Mouse (Mus musculus) MEL (cell line): ENCODE results near the gene Gm10842. TPM values are rescaled to one million over a fixed set of nuclear protein-coding genes. Genes with fewer than 3 reads are reported as not detected.

Experiments
- DNase-seq: peaks from one replicate; pipeline ENCODE4 v3.0.0; 2011; ENCODE audit warnings: low read depth, low spot score
- H3K27ac ChIP-seq: 2 replicates; pipeline ENCODE4 v1.5.1; 2012; ENCODE audit warnings: low read depth, mild to moderate bottlenecking, control low read depth, low read length, moderate library complexity; ENCODE audit not compliant: control insufficient read depth
- H3K27me3 ChIP-seq, 2 experiments: fragments of 150-350 bp in 1 of 2; sonication (generic) in 1 of 2; 2 replicates each; pipeline ENCODE4 v1.6.1; 2012; ENCODE audit warnings: low read length in 2 of 2, mild to moderate bottlenecking in 2 of 2, improper control_type of control experiment in 1 of 2, moderate library complexity in 1 of 2; ENCODE audit not compliant: insufficient read depth in 2 of 2, control insufficient read depth in 1 of 2
- H3K36me3 ChIP-seq, 2 experiments: 2 replicates each; pipeline ENCODE4 v1.6.1; 2012 to 2014; ENCODE audit warnings: low read length in 2 of 2, improper control_type of control experiment in 1 of 2, inconsistent platforms in 1 of 2, mild to moderate bottlenecking in 1 of 2; ENCODE audit not compliant: insufficient read depth in 2 of 2, control insufficient read depth in 1 of 2
- H3K4me1 ChIP-seq, 2 experiments: fragments of 150-350 bp in 1 of 2; sonication (generic) in 1 of 2; 2 replicates each; pipeline ENCODE4 v1.6.1; 2012; ENCODE audit warnings: low read length in 2 of 2, improper control_type of control experiment in 1 of 2, mild to moderate bottlenecking in 1 of 2; ENCODE audit not compliant: insufficient read depth in 2 of 2, control insufficient read depth in 1 of 2
- H3K4me3 ChIP-seq, 2 experiments: fragments of 150-350 bp in 1 of 2; sonication (generic) in 1 of 2; 2 replicates each; pipeline ENCODE4 v1.5.1; 2012; ENCODE audit warnings: low read depth in 2 of 2, low read length in 2 of 2, mild to moderate bottlenecking in 2 of 2, moderate library complexity in 2 of 2, control low read depth in 1 of 2, improper control_type of control experiment in 1 of 2; ENCODE audit not compliant: control insufficient read depth in 1 of 2, insufficient read depth in 1 of 2
- H3K79me2 ChIP-seq: 2 replicates; pipeline ENCODE4 v1.6.1; 2012; ENCODE audit warnings: mild to moderate bottlenecking, low read length, moderate library complexity; ENCODE audit not compliant: control insufficient read depth, poor library complexity, insufficient read depth
- H3K9ac ChIP-seq: 2 replicates; pipeline ENCODE4 v1.6.1; 2012; ENCODE audit warnings: low read depth, mild to moderate bottlenecking, control low read depth, low read length, moderate library complexity; ENCODE audit not compliant: control insufficient read depth, poor library complexity, severe bottlenecking
- H3K9me3 ChIP-seq: fragments of 150-350 bp; sonication (generic); replicated peaks from 2 replicates; pipeline ENCODE4 v1.6.1; 2012; ENCODE audit warnings: mild to moderate bottlenecking, low read length, improper control_type of control experiment, moderate library complexity; ENCODE audit not compliant: insufficient read depth
- BHLHE40 ChIP-seq: IDR thresholded peaks from 2 replicates; pipeline ENCODE4 v1.6.1; 2012; ENCODE audit warnings: low read depth, mild to moderate bottlenecking, inconsistent platforms, low read length, improper control_type of control experiment, borderline replicate concordance
- CHD1 ChIP-seq: IDR thresholded peaks from 2 replicates; pipeline ENCODE4 v1.6.1; 2012; ENCODE audit warnings: low read depth, mild to moderate bottlenecking, inconsistent platforms, low read length, improper control_type of control experiment
- CHD2 ChIP-seq: IDR thresholded peaks from 2 replicates; pipeline ENCODE4 v1.6.1; 2011; ENCODE audit warnings: low read length, improper control_type of control experiment
- EP300 ChIP-seq, 2 experiments: IDR thresholded peaks; 2 replicates each; pipeline ENCODE4 v1.6.1; 2011; ENCODE audit warnings: improper control_type of control experiment in 2 of 2, low read length in 2 of 2, low read depth in 1 of 2, mild to moderate bottlenecking in 1 of 2
- ETS1 ChIP-seq: IDR thresholded peaks from 2 replicates; pipeline ENCODE4 v1.6.1; 2012; ENCODE audit warnings: low read depth, mild to moderate bottlenecking, inconsistent platforms, low read length, improper control_type of control experiment, moderate library complexity
- GATA1 ChIP-seq: IDR thresholded peaks from 2 replicates; pipeline ENCODE4 v1.6.1; 2011; ENCODE audit warnings: low read depth, low read length, improper control_type of control experiment
- HCFC1 ChIP-seq: IDR thresholded peaks from 2 replicates; pipeline ENCODE4 v1.6.1; 2012; ENCODE audit warnings: low read depth, mild to moderate bottlenecking, inconsistent platforms, low read length, improper control_type of control experiment, moderate library complexity
- KAT2A ChIP-seq: conservative IDR thresholded peaks from 2 replicates; pipeline ENCODE4 v1.6.1; 2012; ENCODE audit warnings: low read depth, low read length, improper control_type of control experiment, inconsistent platforms
- MAFK ChIP-seq: IDR thresholded peaks from 2 replicates; pipeline ENCODE4 v1.6.1; 2011; ENCODE audit warnings: low read depth, mild to moderate bottlenecking, low read length, improper control_type of control experiment, borderline replicate concordance
- MAZ ChIP-seq: IDR thresholded peaks from 2 replicates; pipeline ENCODE4 v1.6.1; 2012; ENCODE audit warnings: low read depth, mild to moderate bottlenecking, inconsistent platforms, low read length, improper control_type of control experiment
- MEF2A ChIP-seq: IDR thresholded peaks from 2 replicates; pipeline ENCODE4 v1.6.1; 2014; ENCODE audit warnings: low read depth, mild to moderate bottlenecking, inconsistent platforms, low read length, improper control_type of control experiment; ENCODE audit not compliant: poor library complexity, insufficient replicate concordance, severe bottlenecking; ENCODE audit errors: extremely low read depth
- MXI1 ChIP-seq: IDR thresholded peaks from 2 replicates; pipeline ENCODE4 v1.6.1; 2011; ENCODE audit warnings: mild to moderate bottlenecking, low read depth, low read length, improper control_type of control experiment
- MYB ChIP-seq: IDR thresholded peaks from 2 replicates; pipeline ENCODE4 v1.6.1; 2011; ENCODE audit warnings: mild to moderate bottlenecking, low read depth, low read length, improper control_type of control experiment
- MYC ChIP-seq: IDR thresholded peaks from 2 replicates; pipeline ENCODE4 v1.6.1; 2011; ENCODE audit warnings: low read depth, mild to moderate bottlenecking, low read length, improper control_type of control experiment, moderate library complexity
- NELFE ChIP-seq: IDR thresholded peaks from 2 replicates; pipeline ENCODE4 v1.6.1; 2011; ENCODE audit warnings: low read depth, low read length, improper control_type of control experiment
- NRF1 ChIP-seq: IDR thresholded peaks from 2 replicates; pipeline ENCODE4 v1.6.1; 2014; ENCODE audit warnings: low read depth, mild to moderate bottlenecking, inconsistent platforms, low read length, improper control_type of control experiment, moderate library complexity; ENCODE audit not compliant: poor library complexity, insufficient read depth, severe bottlenecking
- POLR2AphosphoS2 ChIP-seq: IDR thresholded peaks from 2 replicates; pipeline ENCODE4 v1.6.1; 2011; ENCODE audit warnings: low read length, improper control_type of control experiment
- RAD21 ChIP-seq: IDR thresholded peaks from 2 replicates; pipeline ENCODE4 v1.6.1; 2011; ENCODE audit warnings: mild to moderate bottlenecking, low read depth, low read length, improper control_type of control experiment
- RCOR1 ChIP-seq: IDR thresholded peaks from 2 replicates; pipeline ENCODE4 v1.6.1; 2012; ENCODE audit warnings: low read depth, mild to moderate bottlenecking, inconsistent platforms, low read length, improper control_type of control experiment
- SIN3A ChIP-seq: IDR thresholded peaks from 2 replicates; pipeline ENCODE4 v1.6.1; 2012; ENCODE audit warnings: low read length, improper control_type of control experiment, inconsistent platforms
- SMC3 ChIP-seq: IDR thresholded peaks from 2 replicates; pipeline ENCODE4 v1.6.1; 2011; ENCODE audit warnings: low read depth, low read length, improper control_type of control experiment
- TAL1 ChIP-seq: IDR thresholded peaks from 2 replicates; pipeline ENCODE4 v1.6.1; 2012; ENCODE audit warnings: mild to moderate bottlenecking, inconsistent platforms, low read length, moderate library complexity, mixed read lengths
- TBP ChIP-seq: IDR thresholded peaks from 2 replicates; pipeline ENCODE4 v1.8.0; 2011; ENCODE audit warnings: low read depth, low read length, improper control_type of control experiment
- TCF12 ChIP-seq: IDR thresholded peaks from 2 replicates; pipeline ENCODE4 v1.6.1; 2014; ENCODE audit warnings: low read depth, mild to moderate bottlenecking, inconsistent platforms, low read length, improper control_type of control experiment, moderate library complexity
- USF1 ChIP-seq: IDR thresholded peaks from 2 replicates; pipeline ENCODE4 v1.6.1; 2014; ENCODE audit warnings: low read depth, mild to moderate bottlenecking, inconsistent platforms, low read length, improper control_type of control experiment, moderate library complexity
- USF2 ChIP-seq, 2 experiments: IDR thresholded peaks; 2 replicates each; pipeline ENCODE4 v1.6.1; 2011 to 2012; ENCODE audit warnings: improper control_type of control experiment in 2 of 2, low read length in 2 of 2, borderline replicate concordance in 1 of 2, inconsistent platforms in 1 of 2, low read depth in 1 of 2, mild to moderate bottlenecking in 1 of 2; ENCODE audit not compliant: insufficient read depth in 1 of 2
- ZC3H11A ChIP-seq: IDR thresholded peaks from 2 replicates; pipeline ENCODE4 v1.6.1; 2012; ENCODE audit warnings: low read depth, mild to moderate bottlenecking, inconsistent platforms, low read length, improper control_type of control experiment
- ZMIZ1 ChIP-seq: IDR thresholded peaks from 2 replicates; pipeline ENCODE4 v1.6.1; 2012; ENCODE audit warnings: low read depth, mild to moderate bottlenecking, inconsistent platforms, low read length, improper control_type of control experiment, moderate library complexity
- ZNF384 ChIP-seq: IDR thresholded peaks from 2 replicates; pipeline ENCODE4 v1.6.1; 2012; ENCODE audit warnings: low read depth, mild to moderate bottlenecking, inconsistent platforms, low read length, improper control_type of control experiment
- polyA plus RNA-seq, 2 experiments: library from polyadenylated mRNA; stranded (reverse) in 1 of 2; unstranded in 1 of 2; fragments of >175 nt in 1 of 2; fragments of >200 nt in 1 of 2; gene quantifications; 2 replicates each; pipeline versions ENCODE4 v1.2.1 to v1.2.4; 2012; ENCODE audit warnings: low replicate concordance in 2 of 2, low read depth in 1 of 2; ENCODE audit not compliant: insufficient read length in 2 of 2, insufficient read depth in 1 of 2, missing spikeins in 1 of 2
- total RNA-seq: library from RNA; depleted of rRNA; stranded (reverse); fragments of 300-350 nt; gene quantifications from 2 replicates; pipeline ENCODE4 v1.2.3, GENCODE M21; 2012

The Gm10842 gene
- total and polyA plus RNA-seq, 3 experiments, result not detected

- H3K27me3 ChIP-seq, result no peaks in the 10 kb centered on the region
- H3K4me3 ChIP-seq, result peak overlapping the region; percentile 19 to 28; a peak in 3 of 4 replicates
- peaks cover 0 to 36% of the 10 kb centered on the region in 2 experiments; a peak in 2 of 4 replicates for H3K36me3 ChIP-seq
- H3K79me2 ChIP-seq, result no peaks in the 10 kb centered on the region; the same call in 1 of the 2 replicates
- H3K9me3 ChIP-seq, result no peaks in the 10 kb centered on the region
- H3K4me1 ChIP-seq, result peaks cover 19 to 51% of the 10 kb centered on the region in 2 experiments
- H3K9ac ChIP-seq, result peak overlapping the region; percentile 60
- H3K27ac ChIP-seq, result peak overlapping the region; percentile 82
- peak; percentile 93 for TF ChIP-seq ZNF384
- TF ChIP-seq HCFC1, result no peak
- no peak for DNase-seq
These were observed 5.3 kb downstream of the Gm10842 start for GRCm38 (mm10) chr11:105152017-105152300.

DNA sequence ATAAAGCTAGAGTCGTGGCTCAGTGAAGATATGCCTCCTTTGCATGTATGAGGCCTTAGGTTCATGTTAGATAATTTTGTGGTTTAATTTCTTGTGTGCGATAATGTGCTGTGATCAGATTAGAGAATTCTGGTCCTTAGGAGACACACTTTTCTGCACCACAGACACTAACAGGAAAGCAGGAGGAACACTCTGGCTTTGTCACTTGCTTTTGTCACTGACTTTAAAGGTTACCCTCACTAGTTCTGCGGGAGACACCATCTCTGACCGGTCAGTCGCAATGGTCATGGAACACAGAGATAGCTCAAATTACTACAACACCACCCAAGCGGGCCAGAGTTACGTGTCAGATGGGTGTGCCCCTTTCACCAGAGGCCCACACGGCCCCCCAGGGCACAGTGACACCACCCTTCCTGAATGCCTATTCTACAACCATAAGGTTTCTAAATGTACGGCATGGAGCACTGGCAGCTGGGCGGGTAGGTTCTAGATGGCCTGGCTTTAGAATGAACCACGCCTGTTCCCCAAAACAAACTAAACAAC lies 5.7 kb downstream of the Gm10842 start:
- Histone ChIP-seq H3K36me3 (peaks cover 0 to 36% of the 10 kb centered on the region in 2 experiments; a peak in 2 of 4 replicates), H3K4me1 (peaks cover 19 to 53% of the 10 kb centered on the region in 2 experiments), H3K4me3 (peak overlapping the region; percentile 43 to 51), H3K79me2 (no peaks in the 10 kb centered on the region; the same call in 1 of the 2 replicates), H3K9me3 (no peaks in the 10 kb centered on the region), H3K27me3 (no peaks in the 10 kb centered on the region)
- TF ChIP-seq HCFC1, result peak; percentile 15; the same call in 1 of the 2 replicates
- TF ChIP-seq TBP, result no peak
- peak; percentile 99 for TF ChIP-seq GATA1
- TF ChIP-seq ZC3H11A, result no peak
- TF ChIP-seq BHLHE40, result peak; percentile 75
- peak; percentile 89 for TF ChIP-seq ETS1
- TF ChIP-seq TAL1, result peak; percentile 66
- TF ChIP-seq RCOR1, result peak; percentile 91
- no peak for TF ChIP-seq USF2 (IDR thresholded peaks at IDR 0.05; ENCODE audit: borderline replicate concordance in 1 of 2, insufficient read depth in 1 of 2, low read depth in 1 of 2, low read length in 2 of 2)
- peak; percentile 79 for TF ChIP-seq MAFK
- TF ChIP-seq EP300 (IDR thresholded peaks at IDR 0.05; ENCODE audit: low read depth in 1 of 2, low read length in 2 of 2), result peak; percentile 94 to 98
- TF ChIP-seq SIN3A, result peak; percentile 88
- TF ChIP-seq MAZ, result peak; percentile 83
- peak; percentile 51; the same call in 1 of the 2 replicates for TF ChIP-seq POLR2AphosphoS2
- TF ChIP-seq TCF12, result peak; percentile 98
- peak; percentile 29; the same call in 1 of the 2 replicates for TF ChIP-seq CHD2
- 0 out of 2 replicates have a peak, but pooled peaks have one; percentile 45 for TF ChIP-seq KAT2A
- peak; percentile 39; the same call in 1 of the 2 replicates for TF ChIP-seq ZMIZ1
- no peak for TF ChIP-seq MYB
- TF ChIP-seq RAD21, result no peak
- no peak for TF ChIP-seq SMC3
- TF ChIP-seq NELFE, result 0 out of 2 replicates have a peak, but pooled peaks have one; percentile 41
- no peak for TF ChIP-seq CHD1
- TF ChIP-seq USF1, result no peak
- no peak for TF ChIP-seq MEF2A
- peak; percentile 85 for TF ChIP-seq MXI1
- TF ChIP-seq MYC, result peak; percentile 65; the same call in 1 of the 2 replicates
- no peak for TF ChIP-seq NRF1
- TF ChIP-seq, all 39 proteins: peak for 18
- H3K27ac ChIP-seq, result peak overlapping the region; percentile 97
- peak overlapping the region; percentile 48 for H3K9ac ChIP-seq
- DNase-seq, result peak; percentile 87
